Mouse (Mus musculus): ENCODE results near the gene Drc3. TPM values are rescaled to one million over a fixed set of nuclear protein-coding genes. Genes with fewer than 3 reads are reported as not detected.

Gene Drc3
- total RNA-seq (2017), result 0.79 and 2.0 TPM in 2 replicates

DNA sequence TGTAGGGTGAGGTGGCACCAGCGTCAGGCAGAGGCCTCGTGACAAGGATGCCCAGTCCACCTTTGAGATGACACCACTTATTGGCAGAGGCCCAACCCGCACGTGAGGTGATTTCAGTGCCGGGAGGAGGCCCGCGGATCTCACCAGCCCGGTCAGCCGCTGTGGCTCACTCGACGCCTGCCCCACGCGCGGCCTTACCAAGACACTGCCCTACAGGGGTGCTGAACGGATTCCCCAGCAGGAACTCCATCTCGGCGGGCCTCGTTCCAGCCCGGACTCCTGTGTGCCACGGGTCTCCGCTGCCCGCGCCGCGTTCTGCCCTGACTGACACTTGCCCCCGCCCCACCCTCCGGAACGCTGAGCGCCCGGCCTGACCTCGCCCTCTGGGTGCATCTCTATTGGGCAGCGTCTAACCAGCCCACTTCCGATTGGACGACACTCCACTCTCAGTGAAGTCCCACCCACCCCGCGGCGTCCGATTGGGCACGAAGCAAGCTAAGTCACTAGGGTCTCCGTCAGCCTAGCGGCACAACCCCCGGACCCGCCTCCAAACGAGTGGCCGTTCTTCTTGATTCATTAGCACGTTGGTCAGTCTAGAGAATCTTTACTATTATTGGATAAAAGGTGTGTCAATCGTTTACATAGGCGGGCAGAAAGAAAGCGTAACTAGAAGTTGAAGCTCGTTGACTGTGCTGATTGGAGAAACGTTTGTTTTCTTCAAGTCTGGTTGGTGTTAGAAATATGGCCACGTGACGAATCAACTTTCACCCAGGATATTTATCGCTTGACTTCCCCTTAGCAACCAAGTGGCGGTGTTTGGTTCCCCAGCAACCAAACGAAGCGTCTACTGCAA, at the start of gene Drc3, which contains the start of gene Tom1l2:
TSS of gene Drc3 (plus strand) at position 771 of the 853 bp plus-strand sequence.
TSS of gene Tom1l2 (minus strand) at position 347 of the 853 bp plus-strand sequence.
- ATAC-seq (replicated peaks in 1 of 2; ENCODE audit: insufficient read depth in 1 of 2, low FRiP score in 2 of 2, low TSS enrichment in 1 of 2, low read depth in 1 of 2, poor library complexity in 2 of 2, severe bottlenecking in 2 of 2), result peak; percentile 98 to 99

DNA sequence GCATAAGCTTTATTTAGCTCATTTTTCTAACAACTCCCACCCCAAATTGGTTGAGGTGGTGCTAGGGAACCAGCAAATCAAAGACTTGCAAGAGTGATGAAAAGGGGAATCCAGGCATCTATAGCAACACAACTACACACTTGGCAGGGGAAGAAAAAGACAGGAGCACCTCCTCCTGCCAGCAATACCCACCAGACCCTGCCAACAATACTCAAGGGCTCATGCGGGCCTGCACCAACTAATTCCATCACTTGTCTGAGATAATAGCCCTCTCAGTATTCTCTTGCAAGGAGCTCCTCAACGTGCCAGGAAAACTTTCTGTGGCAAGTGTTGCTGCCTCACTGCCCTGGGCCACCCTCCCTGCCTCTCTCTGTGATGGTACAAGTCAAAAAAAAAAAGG, 49.6 kb upstream of the Drc3 start:
- ATAC-seq (replicated peaks in 1 of 2; ENCODE audit: insufficient read depth in 1 of 2, low FRiP score in 2 of 2, low TSS enrichment in 1 of 2, low read depth in 1 of 2, poor library complexity in 2 of 2, severe bottlenecking in 2 of 2), result no peak

DNA sequence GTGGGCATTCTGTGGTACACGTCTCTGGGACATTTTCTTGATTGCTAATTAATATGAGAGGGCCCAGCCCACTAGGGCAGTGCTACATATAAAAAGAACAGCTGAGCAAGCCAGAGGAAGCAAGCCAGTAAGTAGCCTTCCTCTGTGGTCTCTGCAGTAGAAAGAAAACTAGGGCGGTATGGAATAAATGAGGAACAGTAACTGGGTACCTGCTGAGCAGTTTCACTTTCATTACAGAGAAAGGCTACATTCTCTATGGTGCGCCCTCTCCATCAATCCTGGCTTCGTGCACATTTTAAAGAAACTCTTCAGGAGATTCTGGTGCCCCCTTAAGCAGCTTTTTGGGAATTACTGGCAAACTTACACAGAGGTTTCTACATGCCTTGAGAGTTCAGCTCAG, 47.5 kb upstream of the Drc3 start:
- peak; percentile 78 to 86 for ATAC-seq (replicated peaks in 1 of 2; ENCODE audit: insufficient read depth in 1 of 2, low FRiP score in 2 of 2, low TSS enrichment in 1 of 2, low read depth in 1 of 2, poor library complexity in 2 of 2, severe bottlenecking in 2 of 2)

DNA sequence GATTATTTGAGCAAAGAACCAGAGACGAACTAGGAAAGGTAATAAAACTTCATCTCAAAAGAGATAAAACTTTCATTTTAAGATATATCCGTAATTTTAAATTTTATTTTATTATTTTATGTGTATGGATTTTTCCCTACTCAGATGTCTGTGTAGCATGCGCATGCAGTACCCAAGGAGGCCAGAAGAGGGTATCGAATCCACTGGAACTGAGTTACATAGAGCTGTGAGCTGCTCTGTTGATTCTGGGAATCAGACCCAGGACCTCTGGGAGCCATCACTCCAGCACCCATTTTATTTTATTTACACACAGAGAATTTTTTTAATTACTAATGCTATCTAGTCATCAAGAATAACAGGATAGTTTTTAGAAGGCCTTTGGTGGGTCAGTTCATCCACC, 46.3 kb upstream of the Drc3 start:
- ATAC-seq (replicated peaks in 1 of 2; ENCODE audit: insufficient read depth in 1 of 2, low FRiP score in 2 of 2, low TSS enrichment in 1 of 2, low read depth in 1 of 2, poor library complexity in 2 of 2, severe bottlenecking in 2 of 2), result no peak

DNA sequence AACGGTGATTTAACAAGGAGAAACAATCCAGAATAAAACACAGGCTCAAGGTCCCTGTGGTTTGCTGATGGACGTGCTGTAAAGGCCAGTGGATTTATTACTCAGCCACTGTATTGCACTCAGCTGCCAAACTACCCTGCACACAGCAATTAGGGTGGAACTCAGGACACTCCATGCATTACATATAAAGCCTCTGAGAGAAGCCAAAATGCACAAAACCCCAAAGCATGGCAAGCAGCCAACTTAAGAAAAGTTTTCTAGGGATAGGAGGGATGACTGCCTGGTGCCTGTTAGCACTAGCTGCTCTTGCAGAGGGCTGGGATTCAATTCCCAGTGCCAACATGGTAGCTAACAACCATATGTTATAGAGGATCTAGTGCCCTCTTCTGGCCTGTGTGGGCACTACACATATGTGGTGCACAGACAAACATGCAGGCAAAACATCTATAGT, 45.7 kb upstream of the Drc3 start:
- ATAC-seq (replicated peaks in 1 of 2; ENCODE audit: insufficient read depth in 1 of 2, low FRiP score in 2 of 2, low TSS enrichment in 1 of 2, low read depth in 1 of 2, poor library complexity in 2 of 2, severe bottlenecking in 2 of 2), result no peak

DNA sequence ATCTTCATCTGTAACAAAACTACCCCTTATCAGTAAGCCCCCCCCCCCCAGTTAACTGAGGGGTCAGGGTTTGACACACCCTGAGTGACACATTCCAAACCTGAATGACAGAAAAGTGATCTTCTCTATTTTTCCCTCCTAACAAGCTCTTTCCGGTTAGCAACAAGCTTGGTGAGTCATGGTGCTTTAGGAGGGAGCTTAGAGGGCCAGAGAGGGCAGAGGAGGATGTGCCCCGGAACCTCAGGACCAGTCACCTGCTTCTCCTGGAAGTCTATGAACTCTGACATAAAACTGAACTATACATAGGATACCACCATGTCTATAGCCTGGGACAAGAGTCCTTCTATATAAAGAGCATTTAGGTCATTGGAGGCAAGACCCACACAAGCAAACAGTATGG, 45.1 kb upstream of the Drc3 start:
- ATAC-seq (replicated peaks in 1 of 2; ENCODE audit: insufficient read depth in 1 of 2, low FRiP score in 2 of 2, low TSS enrichment in 1 of 2, low read depth in 1 of 2, poor library complexity in 2 of 2, severe bottlenecking in 2 of 2), result no peak

DNA sequence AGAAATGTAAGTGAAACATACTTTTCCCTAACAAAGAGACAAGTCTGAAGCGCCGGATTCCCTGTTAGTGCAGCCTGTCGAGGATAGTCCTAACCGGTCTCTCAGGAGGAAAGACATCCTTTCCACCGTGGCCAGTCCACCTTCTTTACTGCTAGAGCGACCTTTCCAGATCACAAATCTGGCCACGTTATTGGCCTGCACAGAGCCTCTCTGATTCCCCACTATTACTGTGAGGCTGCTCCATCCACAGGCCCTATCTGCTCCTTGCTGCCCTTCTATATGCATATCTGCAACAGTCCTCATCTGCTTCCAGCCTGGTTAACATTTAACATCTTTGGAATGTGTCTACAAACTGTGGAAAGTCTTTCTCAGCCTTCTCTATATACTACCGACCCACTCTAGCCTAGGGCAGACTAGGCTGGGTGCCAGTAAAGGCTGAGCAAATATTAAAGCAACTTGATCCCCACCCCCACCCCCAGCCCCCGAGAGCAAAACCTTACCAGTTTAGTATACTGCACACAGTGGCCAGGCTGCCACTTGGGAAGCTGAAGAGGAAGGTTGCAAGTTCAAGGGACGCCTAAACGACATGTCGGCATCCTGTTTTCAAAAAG, 44.5 kb upstream of the Drc3 start:
- ATAC-seq (replicated peaks in 1 of 2; ENCODE audit: insufficient read depth in 1 of 2, low FRiP score in 2 of 2, low TSS enrichment in 1 of 2, low read depth in 1 of 2, poor library complexity in 2 of 2, severe bottlenecking in 2 of 2), result no peak

DNA sequence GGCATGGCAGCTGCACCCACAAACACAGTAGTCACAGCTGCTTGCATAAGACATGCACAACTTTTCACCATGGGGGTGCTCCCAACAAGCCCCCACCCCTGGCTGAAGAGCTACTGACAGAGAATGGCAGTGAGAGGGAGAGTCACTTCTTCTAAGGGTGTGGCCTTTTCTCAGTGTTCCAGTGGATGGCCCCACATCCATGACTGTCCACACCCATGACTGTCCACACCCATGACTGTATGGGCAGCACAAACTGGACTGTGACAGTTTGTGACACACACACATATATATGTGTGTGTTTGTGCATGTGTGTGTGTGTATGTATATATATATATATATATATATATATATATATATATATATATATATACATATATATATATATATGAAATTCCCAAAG, 43.3 kb upstream of the Drc3 start:
- ATAC-seq (replicated peaks in 1 of 2; ENCODE audit: insufficient read depth in 1 of 2, low FRiP score in 2 of 2, low TSS enrichment in 1 of 2, low read depth in 1 of 2, poor library complexity in 2 of 2, severe bottlenecking in 2 of 2), result no peak

DNA sequence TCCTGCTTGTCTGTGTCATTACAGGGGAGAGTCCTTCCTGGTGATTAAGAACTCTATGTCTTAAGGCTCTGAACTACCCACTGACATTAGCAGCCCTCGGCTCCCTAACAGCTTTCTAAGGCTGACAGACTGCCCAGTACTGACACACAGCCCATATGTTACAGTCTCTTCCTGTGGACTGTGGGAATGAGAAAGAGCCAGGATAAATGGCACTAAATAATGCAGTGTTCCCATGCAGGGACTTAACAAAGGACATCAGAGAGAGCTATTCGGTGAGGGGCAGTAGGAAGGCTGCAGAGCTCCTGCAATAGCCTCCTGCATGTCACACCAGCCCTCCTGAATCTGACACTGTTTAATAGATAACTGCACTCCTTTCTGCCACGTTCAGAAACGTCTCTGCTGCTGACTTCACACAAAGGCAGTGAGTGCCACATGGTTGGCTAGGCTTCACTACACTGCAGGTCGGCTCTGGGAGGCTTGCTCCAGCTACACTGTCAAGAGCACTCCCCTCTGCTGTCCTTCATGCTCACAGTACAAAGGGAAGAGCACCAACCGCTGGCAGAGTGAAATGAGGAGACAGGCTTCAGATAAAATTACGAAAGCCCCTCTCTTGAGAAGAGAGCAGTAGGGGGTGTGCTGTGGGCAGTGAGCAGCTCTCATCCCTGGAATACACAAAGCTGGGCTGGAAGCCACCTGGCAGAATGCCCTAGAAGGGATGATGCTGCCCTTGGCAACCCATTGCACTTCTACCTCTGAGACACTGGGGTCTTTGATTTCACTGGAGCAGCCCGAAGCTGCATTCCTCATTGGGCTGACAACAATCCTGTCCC, 41.9 kb upstream of the Drc3 start:
- no peak for ATAC-seq (replicated peaks in 1 of 2; ENCODE audit: insufficient read depth in 1 of 2, low FRiP score in 2 of 2, low TSS enrichment in 1 of 2, low read depth in 1 of 2, poor library complexity in 2 of 2, severe bottlenecking in 2 of 2)

DNA sequence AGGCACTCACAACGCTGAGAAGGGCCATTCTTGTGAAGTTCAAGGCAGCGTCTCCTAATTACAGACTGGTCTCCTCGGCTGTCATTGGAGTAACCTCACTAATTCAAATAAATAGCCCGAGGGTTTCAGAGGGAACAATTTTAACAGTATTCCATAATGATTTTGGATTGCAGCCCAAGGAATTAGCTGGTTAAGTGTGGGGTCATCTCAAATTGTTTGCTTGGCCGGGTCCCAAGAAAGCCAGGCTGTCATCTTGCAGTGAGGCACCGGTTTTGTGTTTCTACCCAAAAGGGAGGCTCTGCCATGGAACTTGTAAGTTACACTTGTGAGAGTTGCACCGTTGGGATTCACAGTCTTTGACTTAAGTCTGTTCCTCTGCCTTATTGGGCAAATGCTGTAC, 36.9 kb upstream of the Drc3 start:
- no peak for ATAC-seq (replicated peaks in 1 of 2; ENCODE audit: insufficient read depth in 1 of 2, low FRiP score in 2 of 2, low TSS enrichment in 1 of 2, low read depth in 1 of 2, poor library complexity in 2 of 2, severe bottlenecking in 2 of 2)

DNA sequence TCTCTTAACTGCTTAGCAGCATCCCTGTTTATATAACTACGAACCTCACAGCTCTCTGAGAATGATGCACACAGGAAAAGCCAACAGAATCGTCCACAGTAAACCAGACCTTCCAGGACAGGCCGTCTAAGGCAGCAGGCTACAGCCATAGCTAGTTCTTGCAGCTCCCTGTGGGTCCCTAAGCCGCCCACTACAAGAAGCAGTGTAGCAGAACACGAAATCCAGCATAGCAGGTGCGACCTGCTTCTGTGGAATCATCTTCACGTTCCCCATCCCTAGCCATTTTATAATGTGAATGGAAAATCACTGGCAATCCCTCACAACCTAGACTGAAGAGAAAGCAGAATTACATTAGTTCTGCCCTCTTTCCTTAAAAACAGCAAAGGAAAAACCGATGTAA, 36.2 kb upstream of the Drc3 start:
- no peak for ATAC-seq (replicated peaks in 1 of 2; ENCODE audit: insufficient read depth in 1 of 2, low FRiP score in 2 of 2, low TSS enrichment in 1 of 2, low read depth in 1 of 2, poor library complexity in 2 of 2, severe bottlenecking in 2 of 2)

DNA sequence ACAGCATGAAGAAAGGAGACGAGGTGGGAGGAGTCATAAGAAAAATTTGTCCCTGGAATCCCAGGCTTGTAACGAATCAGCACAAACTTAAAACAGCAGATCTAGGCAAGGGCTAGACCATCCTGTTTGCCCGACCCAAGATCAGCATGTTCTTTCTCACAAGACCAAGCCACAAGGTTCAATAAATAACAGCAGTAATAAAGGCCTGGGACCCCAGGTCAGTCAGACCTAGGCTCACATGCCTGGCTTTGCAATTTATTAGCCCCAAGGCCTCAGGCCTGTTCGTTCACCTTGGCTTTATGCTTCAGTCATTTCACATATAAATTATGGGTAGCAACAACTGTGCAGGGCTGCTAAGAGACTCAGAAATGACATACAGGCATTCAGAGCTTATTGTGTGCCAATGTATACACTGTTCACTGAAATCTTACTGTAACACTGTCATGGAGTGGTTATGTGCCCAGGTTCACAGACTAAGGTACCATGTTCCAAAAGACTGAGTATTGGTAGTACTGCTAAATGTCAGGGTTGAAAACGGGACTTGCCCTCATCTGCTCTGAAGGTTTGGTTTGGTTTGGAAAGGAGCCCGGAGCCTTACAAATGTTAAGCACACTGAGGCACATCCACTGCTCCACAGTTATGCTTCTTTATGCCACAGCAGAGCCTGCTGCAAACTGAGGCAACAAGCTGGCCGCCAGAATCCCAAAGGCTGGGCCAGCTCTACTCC, 35.6 kb upstream of the Drc3 start:
- no peak for ATAC-seq (replicated peaks in 1 of 2; ENCODE audit: insufficient read depth in 1 of 2, low FRiP score in 2 of 2, low TSS enrichment in 1 of 2, low read depth in 1 of 2, poor library complexity in 2 of 2, severe bottlenecking in 2 of 2)

DNA sequence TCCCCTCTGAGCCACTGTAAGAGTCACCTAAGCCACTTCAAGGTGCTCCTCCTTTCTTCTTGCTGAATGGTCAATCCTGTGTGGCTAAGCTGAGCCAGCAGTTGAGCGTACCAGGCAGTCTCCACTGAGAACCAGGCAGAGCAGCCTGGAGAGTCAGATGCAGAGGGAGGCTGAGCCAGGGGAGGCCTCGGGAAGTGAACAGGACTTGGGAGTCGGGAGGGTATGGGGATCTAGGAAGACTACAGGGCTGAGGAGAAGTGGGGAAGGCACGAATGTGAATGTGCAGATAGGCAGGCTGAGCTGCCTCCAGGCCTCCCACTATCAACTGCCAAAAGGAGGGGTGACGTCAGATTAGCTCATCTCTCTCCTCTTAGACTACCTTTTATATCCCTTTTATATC, 34.4 kb upstream of the Drc3 start:
- no peak for ATAC-seq (replicated peaks in 1 of 2; ENCODE audit: insufficient read depth in 1 of 2, low FRiP score in 2 of 2, low TSS enrichment in 1 of 2, low read depth in 1 of 2, poor library complexity in 2 of 2, severe bottlenecking in 2 of 2)

DNA sequence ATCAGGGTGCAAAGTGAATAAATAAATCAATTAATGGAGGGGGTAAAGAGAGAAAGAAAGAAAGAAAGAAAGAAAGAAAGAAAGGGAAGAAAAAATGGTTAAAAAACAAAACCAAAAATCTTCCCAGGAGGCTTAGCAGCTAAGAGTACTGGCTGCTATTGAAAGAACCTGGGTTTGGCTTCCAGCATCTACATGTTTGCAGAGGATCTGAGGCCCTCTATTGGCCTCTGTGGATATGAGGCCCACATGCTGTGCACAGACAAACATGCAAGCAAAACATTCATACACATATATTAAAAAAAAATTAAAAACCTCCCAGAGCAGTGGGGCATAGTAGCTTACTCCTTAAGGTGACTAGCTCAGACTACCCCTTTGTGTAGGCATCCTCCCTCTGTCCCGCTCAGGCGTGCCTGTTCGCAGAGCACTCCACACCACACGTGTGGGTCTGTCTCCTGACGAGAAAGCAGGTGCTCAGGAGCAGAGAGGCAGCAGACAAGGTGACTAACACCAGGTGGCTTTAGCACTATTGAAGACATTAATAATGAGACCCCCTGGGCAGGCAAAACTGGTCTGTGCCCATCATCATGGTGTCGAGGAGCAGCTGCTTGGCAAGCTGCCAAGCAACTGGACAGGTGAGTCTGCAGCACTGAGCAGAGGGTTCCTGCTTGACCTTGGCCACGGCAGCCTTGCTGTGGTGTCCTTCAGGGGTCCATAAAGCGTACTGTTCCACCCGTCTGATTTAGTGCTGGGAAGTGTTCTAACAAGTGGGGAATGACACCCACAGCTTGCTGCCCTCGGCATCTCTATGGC, 33.7 kb upstream of the Drc3 start:
- no peak for ATAC-seq (replicated peaks in 1 of 2; ENCODE audit: insufficient read depth in 1 of 2, low FRiP score in 2 of 2, low TSS enrichment in 1 of 2, low read depth in 1 of 2, poor library complexity in 2 of 2, severe bottlenecking in 2 of 2)

DNA sequence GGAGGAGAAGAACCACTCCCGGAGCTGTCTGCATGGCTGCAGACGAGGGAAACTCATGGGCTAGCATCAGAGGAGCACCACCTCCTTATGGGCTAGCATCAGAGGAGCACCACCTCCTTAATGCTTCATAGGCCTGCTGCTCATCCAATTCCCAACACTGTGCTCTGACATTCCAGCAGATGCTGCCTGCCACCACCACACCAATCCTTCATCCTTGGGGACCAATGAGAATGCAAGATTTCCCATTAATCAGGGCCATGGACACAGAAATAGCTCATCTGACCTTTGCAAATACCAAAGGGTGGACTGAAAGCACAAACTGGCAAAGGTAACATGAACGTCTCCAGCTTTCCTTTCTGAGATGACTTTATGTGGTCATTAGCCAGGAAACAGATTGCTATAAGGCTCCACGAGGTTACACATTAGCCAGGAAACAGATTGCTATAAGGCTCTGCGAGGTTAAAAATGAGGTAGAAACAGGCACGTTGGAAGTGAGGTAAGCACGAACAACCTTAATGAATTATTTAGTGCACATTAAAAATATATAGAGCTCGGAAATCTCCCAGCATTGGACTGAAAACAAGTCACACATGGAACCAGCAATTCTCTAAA, 32.6 kb upstream of the Drc3 start:
- ATAC-seq (replicated peaks in 1 of 2; ENCODE audit: insufficient read depth in 1 of 2, low FRiP score in 2 of 2, low TSS enrichment in 1 of 2, low read depth in 1 of 2, poor library complexity in 2 of 2, severe bottlenecking in 2 of 2), result peak; percentile 37 to 75; a peak in 2 of 4 replicates

DNA sequence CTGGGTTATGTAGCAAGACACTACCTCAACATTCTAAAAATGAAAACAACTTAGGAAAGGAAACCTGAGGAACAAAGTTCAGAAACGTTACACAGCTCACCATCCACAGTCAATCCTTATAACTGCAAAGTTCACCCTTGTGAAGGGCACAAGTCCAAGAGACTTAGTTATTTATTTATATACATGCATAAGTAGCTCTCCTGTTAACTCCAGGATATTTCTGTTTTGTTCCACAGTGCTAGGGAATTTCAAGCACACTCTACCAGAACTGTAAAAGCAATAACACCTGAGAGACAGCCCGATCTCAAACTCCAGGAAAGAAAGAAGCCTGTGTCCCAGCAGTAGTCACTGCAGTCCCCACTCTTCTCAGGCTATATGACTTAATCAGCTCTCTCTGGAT, 31.7 kb upstream of the Drc3 start:
- ATAC-seq (replicated peaks in 1 of 2; ENCODE audit: insufficient read depth in 1 of 2, low FRiP score in 2 of 2, low TSS enrichment in 1 of 2, low read depth in 1 of 2, poor library complexity in 2 of 2, severe bottlenecking in 2 of 2), result no peak
